Mouse (Mus musculus) lung, postnatal 25 days (tissue): Measurements from ENCODE around the gene Ptch2.

ENCODE experiments used
- DNase-seq: peaks from one replicate; pipeline ENCODE4 v3.0.0; 2022; ENCODE audit warnings: low spot score

Ptch2 gene

DNA sequence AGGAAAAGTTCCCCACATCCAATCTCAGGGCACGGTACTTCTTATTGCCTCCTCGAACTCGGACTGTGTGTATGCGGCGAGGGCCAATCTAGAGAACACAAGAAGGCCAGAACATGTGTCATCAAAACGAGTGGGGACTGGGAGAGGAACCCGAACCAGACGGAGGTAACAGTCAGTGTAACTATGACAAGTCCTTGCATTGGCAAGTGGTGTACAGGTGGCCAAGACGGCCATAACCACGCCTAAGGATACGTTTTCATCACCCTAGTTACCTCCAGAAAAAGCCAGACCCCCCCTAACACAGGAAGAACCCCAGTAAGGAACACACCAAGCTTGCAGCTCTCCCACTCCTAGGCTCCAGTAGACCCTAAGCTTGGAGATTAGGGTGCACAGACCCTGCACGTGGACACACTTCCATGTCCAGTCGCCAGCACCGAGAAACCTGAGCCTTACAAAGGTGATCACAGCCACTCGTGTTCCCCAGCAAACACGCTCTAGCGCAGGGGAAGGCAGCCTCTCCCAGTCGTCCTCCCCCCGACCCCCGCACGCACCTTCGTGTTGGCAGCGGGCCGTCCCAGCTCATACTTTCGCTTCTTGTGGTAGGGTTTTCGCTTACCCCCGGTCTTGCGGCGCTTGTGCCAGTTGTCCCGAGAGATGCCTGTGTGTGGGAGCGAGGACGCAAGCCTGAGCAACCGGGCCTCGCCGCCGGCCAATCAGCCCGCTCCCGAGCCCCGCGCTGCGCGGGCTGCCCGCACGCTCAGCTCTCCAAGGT lies 59.3 kb downstream of the Ptch2 start:
- DNase-seq: no peak

DNA sequence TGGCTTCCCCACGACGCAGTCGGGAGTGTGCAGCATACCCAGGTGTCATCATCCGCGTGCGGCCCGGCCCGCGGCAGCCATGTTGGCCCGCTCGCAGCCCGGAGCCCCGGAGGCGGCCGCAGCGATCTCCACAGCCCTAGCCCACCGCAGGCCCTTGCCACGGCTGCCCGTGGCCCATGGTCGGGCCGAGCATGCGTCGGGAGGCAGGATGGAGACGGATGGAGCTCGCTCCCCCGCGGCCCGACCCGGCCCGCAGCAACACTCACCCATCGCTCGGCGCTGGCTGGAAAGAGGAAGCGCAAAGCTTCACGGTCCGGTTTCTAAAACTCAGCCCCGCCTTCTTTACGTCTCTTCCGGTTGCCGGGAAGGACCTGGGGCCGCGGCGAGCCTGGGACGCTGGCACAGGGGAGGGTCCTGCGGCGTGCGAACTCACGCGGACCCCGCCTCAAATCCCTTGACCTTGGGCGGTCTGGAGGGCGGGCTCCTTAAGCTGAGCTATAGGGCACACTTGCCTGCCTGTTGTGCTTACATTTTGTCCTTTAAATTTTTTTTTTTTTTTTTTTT lies 60.0 kb downstream of the Ptch2 start, which contains the start of gene Rps8:
Rps8 (minus strand) TSS at position 452 of the 564 bp plus-strand sequence.
- peak; percentile 91 for DNase-seq

DNA sequence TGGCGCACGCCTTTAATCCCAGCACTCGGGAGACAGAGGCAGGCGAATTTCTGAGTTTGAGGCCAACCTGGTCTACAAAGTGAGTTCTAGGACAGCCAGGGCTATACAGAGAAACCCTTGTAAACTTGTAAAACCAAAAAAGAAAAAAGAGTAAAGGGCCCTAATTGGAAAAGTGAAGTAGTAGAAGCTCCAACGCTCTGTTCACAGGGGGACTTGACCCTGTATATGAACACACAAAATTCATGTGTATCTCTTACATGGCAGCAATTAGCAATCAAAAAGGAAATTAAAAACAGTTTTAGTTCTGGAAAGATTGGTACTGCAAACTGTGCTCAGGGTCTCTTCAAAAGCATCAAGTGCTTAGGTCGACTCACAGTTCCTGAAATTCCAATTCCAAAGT lies 60.5 kb downstream of the Ptch2 start:
- no peak for DNase-seq

- DNase-seq: no peak
Measured at GRCm38 (mm10) chr4:117159666-117160065, 63.8 kb downstream of the Ptch2 start.

DNA sequence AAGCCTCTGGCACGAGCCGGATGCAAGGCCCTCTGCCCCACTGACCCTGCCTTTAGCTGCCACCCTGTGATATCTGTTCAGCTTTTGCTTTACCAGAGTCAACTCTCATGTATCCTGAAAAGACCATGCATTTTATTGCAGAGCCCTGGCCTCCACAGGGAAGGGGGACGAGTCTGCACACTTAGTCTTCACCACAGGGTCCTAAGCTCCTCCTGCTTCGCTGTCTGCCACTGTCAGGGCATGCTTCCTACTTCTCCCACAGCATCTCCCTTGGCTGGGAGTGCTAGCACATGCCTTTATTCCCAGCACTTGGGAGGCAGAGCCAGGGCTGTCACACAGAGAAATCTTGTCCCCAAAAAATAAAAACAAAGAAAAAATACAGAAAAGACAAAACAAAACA lies 65.3 kb downstream of the Ptch2 start:
- DNase-seq: no peak
